Mouse (Mus musculus) G1E (cell line): Measurements from ENCODE around the gene Mrps27. TPM values are rescaled to one million over a fixed set of nuclear protein-coding genes. Genes with fewer than 3 reads are reported as not detected.

Experiments
- ATAC-seq: 2 replicates; pipeline ENCODE4 v1.8.0; 2016; ENCODE audit warnings: mild to moderate bottlenecking; ENCODE audit not compliant: insufficient number of reproducible peaks, poor library complexity, low FRiP score, severe bottlenecking; ENCODE audit errors: extremely low read depth
- DNase-seq: peaks from one replicate; pipeline ENCODE4 v3.0.0; 2012; ENCODE audit warnings: low spot score
- H3K27me3 ChIP-seq: 2 replicates; pipeline ENCODE4 v1.6.1; 2012; ENCODE audit warnings: mild to moderate bottlenecking, low read length, inconsistent platforms; ENCODE audit not compliant: insufficient read depth
- H3K36me3 ChIP-seq: replicated peaks from 2 replicates; pipeline ENCODE3; 2012; ENCODE audit warnings: mild to moderate bottlenecking, inconsistent platforms
- H3K4me1 ChIP-seq: 2 replicates; pipeline ENCODE4 v1.6.1; 2012; ENCODE audit warnings: low read depth, low read length, inconsistent platforms, mixed read lengths; ENCODE audit not compliant: insufficient read depth
- H3K4me3 ChIP-seq: 2 replicates; pipeline ENCODE4 v1.5.1; 2012; ENCODE audit warnings: low read depth, mild to moderate bottlenecking, inconsistent platforms, low read length, moderate library complexity, mixed read lengths
- H3K9me3 ChIP-seq: replicated peaks from 2 replicates; pipeline ENCODE4 v1.6.1; 2012; ENCODE audit warnings: inconsistent platforms
- CTCF ChIP-seq: IDR thresholded peaks from 2 replicates; pipeline ENCODE4 v1.5.1; 2012; ENCODE audit warnings: low read depth, low read length, inconsistent platforms, mixed read lengths
- GATA1 ChIP-seq: IDR thresholded peaks from 2 replicates; pipeline ENCODE4 v1.6.1; 2012; ENCODE audit warnings: borderline replicate concordance, low read length, inconsistent platforms, mixed read lengths
- GATA2 ChIP-seq: IDR thresholded peaks from 2 replicates; pipeline ENCODE4 v1.6.1; 2012; ENCODE audit warnings: low read depth, low read length, inconsistent platforms, borderline replicate concordance
- POLR2AphosphoS5 ChIP-seq: IDR thresholded peaks from 2 replicates; pipeline ENCODE4 v1.6.1; 2012; ENCODE audit warnings: low read depth, low read length, inconsistent platforms; ENCODE audit not compliant: insufficient replicate concordance
- TAL1 ChIP-seq: conservative IDR thresholded peaks from 2 replicates; pipeline ENCODE4 v1.6.1; 2012; ENCODE audit warnings: low read depth, low read length, inconsistent platforms, mixed read lengths
- polyA plus RNA-seq: library from polyadenylated mRNA; stranded (reverse); fragments of >175 nt; gene quantifications from 2 replicates; pipeline ENCODE4 v1.2.3, GENCODE M21; 2012
- total RNA-seq, 2 experiments: library from RNA; stranded (forward) in 1 of 2; stranded (reverse) in 1 of 2; fragments of 200-1000 nt in 1 of 2; fragments of >200 nt in 1 of 2; fragmentation: Nextera tagmentation in 1 of 2; gene quantifications; 2 replicates each; pipeline ENCODE4 v1.2.3; 2014 to 2017

The Mrps27 gene
- total and polyA plus RNA-seq, 3 experiments: 14.5 to 26.1 (median 18.4) TPM

DNA sequence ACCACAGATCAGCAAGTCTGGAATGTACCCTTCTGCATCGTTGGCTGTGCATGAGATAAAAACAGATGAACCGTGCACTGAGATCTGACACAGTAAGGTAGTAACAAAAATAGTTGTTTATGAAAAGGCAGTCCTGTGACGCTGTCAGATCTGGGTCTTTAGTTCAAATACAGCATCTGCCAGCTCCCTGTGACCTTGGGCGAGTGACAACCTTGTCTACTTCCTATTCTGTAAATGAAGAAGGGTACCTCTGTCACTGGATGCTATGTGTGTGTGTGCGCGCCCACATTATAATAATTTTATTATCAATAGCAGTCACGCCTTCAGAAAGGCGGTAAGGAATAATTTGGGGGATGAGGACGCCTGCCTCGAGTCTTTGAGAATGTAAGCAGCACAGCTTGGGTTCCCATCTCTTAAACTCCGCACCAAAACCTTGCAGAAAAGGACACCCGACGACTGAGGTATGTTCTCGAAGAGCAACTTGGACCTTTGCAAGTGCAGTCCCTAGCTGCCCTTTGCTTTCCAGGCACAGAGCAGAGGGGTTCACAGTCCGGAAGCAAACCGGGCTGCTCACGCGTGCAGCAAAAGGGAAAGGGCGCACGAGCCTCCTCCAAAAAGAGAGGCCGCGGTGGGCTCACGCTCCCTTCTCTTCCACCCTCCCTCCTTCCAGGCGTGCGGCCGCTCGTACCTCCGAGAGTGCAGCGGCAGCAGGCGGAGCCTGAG is 549 bp upstream of the Mrps27 start:
- Histone ChIP-seq H3K9me3 (no peaks in the 10 kb centered on the region), H3K36me3 (peaks cover 65% of the 10 kb centered on the region), H3K27me3 (no peaks in the 10 kb centered on the region), H3K4me1 (peaks cover 30% of the 10 kb centered on the region), H3K4me3 (peak overlapping the region; percentile 95)
- no peak for TF ChIP-seq CTCF
- TF ChIP-seq POLR2AphosphoS5: no peak
- no peak for TF ChIP-seq GATA1
- no peak for TF ChIP-seq GATA2
- no peak for TF ChIP-seq TAL1
- ATAC-seq (peak; percentile 16; the same call in 1 of the 2 replicates), DNase-seq (no peak)

DNA sequence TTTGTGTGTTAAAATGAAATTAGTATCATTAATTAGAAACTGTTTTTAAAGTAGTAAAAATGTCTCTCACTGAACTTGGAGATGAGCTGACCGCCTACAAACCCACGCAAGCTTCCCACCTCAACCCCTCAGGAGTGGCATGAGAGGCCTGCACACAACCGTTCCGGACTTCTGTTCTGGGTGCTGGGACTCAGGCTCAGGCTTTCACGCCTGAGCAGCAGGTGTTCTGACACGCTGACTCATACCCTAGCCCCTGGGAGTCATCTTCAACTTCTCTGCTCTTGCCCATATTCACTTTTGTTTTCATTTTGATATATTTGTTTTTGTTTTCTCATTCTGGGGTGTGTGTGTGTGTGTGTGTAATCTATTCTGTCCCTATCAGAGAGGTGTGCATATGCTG is 5.4 kb downstream of the Mrps27 start:
- Histone ChIP-seq H3K4me1 (peaks cover 32% of the 10 kb centered on the region), H3K36me3 (peaks cover 65% of the 10 kb centered on the region), H3K27me3 (no peaks in the 10 kb centered on the region), H3K9me3 (no peaks in the 10 kb centered on the region), H3K4me3 (no peak overlapping the region)
- no peak for ATAC-seq
- DNase-seq: no peak
- TF ChIP-seq POLR2AphosphoS5: no peak
- TF ChIP-seq TAL1: no peak
- no peak for TF ChIP-seq GATA1
- no peak for TF ChIP-seq CTCF
- no peak for TF ChIP-seq GATA2

DNA sequence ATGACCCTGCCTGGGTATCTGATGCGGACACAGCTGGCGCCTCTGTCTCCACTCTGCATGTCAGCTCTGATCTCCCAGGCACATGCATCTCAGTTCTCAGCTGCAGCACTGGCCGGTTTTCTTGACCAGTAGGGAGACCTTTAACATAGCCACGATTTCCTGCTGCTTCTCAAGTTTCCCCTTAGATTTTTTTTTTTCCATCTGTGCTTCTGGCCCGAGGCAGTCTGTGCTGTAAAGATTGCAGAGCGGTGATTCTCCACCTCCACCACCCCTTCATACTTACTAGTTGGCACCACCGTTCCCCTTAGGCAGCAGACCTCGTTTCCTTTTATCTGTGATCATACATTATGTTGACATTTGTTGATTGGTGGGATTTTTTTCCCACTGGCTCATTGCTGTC is 6.6 kb downstream of the Mrps27 start:
- no peak for ATAC-seq
- H3K4me1 ChIP-seq: peaks cover 33% of the 10 kb centered on the region
- TF ChIP-seq POLR2AphosphoS5 (no peak), TAL1 (no peak), GATA2 (no peak), GATA1 (no peak), CTCF (no peak)

DNA sequence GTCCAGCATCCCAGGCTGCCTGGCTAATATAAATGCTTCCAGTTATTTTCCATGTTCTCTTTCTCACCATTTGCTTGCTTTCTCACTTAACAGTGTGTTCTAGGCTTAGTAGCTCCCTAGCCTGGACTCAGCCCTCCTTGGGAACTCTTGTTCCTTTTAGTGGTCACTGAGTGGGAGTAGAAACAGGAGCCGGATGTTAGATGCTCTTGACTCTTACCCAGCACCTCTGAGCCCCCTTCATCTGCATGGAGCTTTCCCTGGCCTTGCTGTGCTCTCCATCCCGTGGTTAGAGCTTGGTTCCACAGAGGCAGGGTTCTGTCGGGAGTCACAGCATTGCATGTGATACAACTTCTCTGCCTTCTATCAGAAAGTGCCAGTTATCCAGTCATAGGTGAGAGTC is 7.0 kb downstream of the Mrps27 start:
- Histone ChIP-seq H3K27me3 (no peaks in the 10 kb centered on the region), H3K4me3 (no peak overlapping the region), H3K9me3 (no peaks in the 10 kb centered on the region), H3K4me1 (peaks cover 33% of the 10 kb centered on the region), H3K36me3 (peaks cover 75% of the 10 kb centered on the region)
- ATAC-seq (no peak), DNase-seq (no peak)
- TF ChIP-seq POLR2AphosphoS5 (no peak), GATA1 (no peak), GATA2 (no peak), TAL1 (no peak), CTCF (no peak)

More for the DNA sequence above, 6.6 kb downstream of the Mrps27 start:
- H3K4me3 ChIP-seq: no peak overlapping the region
- no peaks in the 10 kb centered on the region for H3K27me3 ChIP-seq
- H3K36me3 ChIP-seq: peaks cover 75% of the 10 kb centered on the region
- H3K9me3 ChIP-seq: no peaks in the 10 kb centered on the region
- DNase-seq: no peak

DNA sequence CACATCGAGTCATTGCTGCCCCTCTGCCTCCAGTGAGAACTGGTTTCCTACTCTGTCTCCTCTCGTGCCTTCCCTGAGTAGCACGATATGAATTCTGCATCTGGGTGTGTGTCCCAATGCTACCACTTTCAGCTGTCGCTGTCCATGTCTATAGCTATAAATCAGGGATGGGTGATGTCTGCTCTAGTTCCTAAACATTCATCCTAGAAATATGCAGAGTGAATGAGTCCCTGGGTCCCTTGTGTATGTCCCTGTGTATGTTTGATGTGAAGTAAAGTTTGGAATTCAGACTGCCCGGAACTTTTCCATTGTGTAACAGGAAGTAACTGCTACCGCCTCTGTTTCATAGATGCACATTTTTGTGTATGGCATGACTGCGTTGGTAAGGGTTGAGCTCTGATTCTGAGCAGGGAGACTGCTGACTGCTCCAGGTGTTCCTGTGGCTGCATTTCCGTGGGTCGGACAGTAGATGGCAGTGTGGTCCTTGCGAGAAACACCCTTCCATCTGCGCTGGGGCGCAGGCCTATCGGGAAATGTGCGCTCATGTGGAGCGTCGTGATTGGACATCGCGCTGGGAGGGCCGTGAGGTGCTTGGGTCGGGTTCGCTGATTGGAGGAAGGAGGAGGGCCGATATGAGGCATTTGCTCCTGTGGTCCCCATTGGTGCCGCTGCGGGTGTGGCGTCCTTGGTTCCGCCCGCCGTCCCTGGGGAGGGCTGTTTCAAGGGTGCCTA is 8.3 kb downstream of the Mrps27 start:
- H3K36me3 ChIP-seq: peaks cover 77% of the 10 kb centered on the region
- no peaks in the 10 kb centered on the region for H3K27me3 ChIP-seq
- DNase-seq (peak; percentile 99), ATAC-seq (peak; percentile 100)
- peak overlapping the region; percentile 64; the same call in 1 of the 2 replicates for H3K4me3 ChIP-seq
- peaks cover 33% of the 10 kb centered on the region for H3K4me1 ChIP-seq
- TF ChIP-seq POLR2AphosphoS5 (no peak), GATA1 (no peak), TAL1 (no peak), CTCF (peak; percentile 89), GATA2 (no peak)
- H3K9me3 ChIP-seq: no peaks in the 10 kb centered on the region

DNA sequence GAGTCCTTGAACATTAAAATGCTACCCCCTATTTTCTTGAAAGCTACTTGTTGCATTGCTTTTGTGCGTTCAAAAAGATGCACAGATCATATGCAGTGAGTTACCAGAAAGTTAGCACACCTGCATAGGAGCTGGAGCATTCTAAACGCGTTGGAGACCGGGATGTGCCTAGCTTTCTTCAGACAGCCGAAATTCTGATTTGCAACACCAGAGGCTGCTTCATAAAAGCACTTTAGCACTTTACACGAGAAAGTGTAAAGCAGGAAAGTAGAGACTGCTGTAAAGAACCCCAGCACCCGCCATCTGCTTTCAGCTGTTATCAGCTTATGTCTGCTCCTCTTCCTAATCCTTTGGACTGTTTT is 8.9 kb downstream of the Mrps27 start:
- Histone ChIP-seq H3K4me1 (peaks cover 30% of the 10 kb centered on the region), H3K27me3 (no peaks in the 10 kb centered on the region), H3K36me3 (peaks cover 77% of the 10 kb centered on the region), H3K4me3 (peak overlapping the region; percentile 64), H3K9me3 (no peaks in the 10 kb centered on the region)
- no peak for TF ChIP-seq CTCF
- no peak for TF ChIP-seq GATA2
- no peak for TF ChIP-seq POLR2AphosphoS5
- TF ChIP-seq TAL1: no peak
- no peak for TF ChIP-seq GATA1
- peak; percentile 8 for DNase-seq
- ATAC-seq: no peak
